Mouse (Mus musculus) ES-E14 (cell line): Measurements from ENCODE around the gene Slc5a3. TPM values are rescaled to one million over a fixed set of nuclear protein-coding genes. Genes with fewer than 3 reads are reported as not detected.

ENCODE experiments used
- DNase-seq: peaks from one replicate; pipeline ENCODE4 v3.0.0-alpha.2; 2013; ENCODE audit warnings: low read depth, low spot score
- H3K27ac ChIP-seq: 2 replicates; pipeline ENCODE4 v1.5.1; 2012; ENCODE audit warnings: low read depth, mild to moderate bottlenecking, low read length, moderate library complexity, mixed read lengths; ENCODE audit not compliant: poor library complexity, insufficient read depth, severe bottlenecking
- H3K36me3 ChIP-seq: 2 replicates; pipeline ENCODE4 v1.6.1; 2012; ENCODE audit warnings: mild to moderate bottlenecking, low read length, moderate library complexity, mixed read lengths; ENCODE audit not compliant: control insufficient read depth, poor library complexity, insufficient read depth, severe bottlenecking
- H3K4me1 ChIP-seq, 2 experiments: fragments of 150-350 bp in 1 of 2; sonication (generic) in 1 of 2; 2 replicates each; pipeline ENCODE4 v1.6.1; 2012; ENCODE audit warnings: low read length in 2 of 2, mild to moderate bottlenecking in 1 of 2, mixed read lengths in 1 of 2; ENCODE audit not compliant: control insufficient read depth in 2 of 2, insufficient read depth in 2 of 2, poor library complexity in 1 of 2
- H3K4me3 ChIP-seq, 2 experiments: fragments of 150-350 bp in 1 of 2; sonication (generic) in 1 of 2; 2 replicates each; pipeline ENCODE4 v1.5.1; 2012; ENCODE audit warnings: low read length in 2 of 2, low read depth in 1 of 2, mild to moderate bottlenecking in 1 of 2, mixed read lengths in 1 of 2; ENCODE audit not compliant: insufficient read depth in 1 of 2, poor library complexity in 1 of 2, severe bottlenecking in 1 of 2
- H3K9ac ChIP-seq: 2 replicates; pipeline ENCODE4 v1.6.1; 2012; ENCODE audit warnings: low read depth, mild to moderate bottlenecking, low read length, mixed read lengths; ENCODE audit not compliant: poor library complexity, insufficient read depth, severe bottlenecking
- H3K9me3 ChIP-seq: fragments of 150-350 bp; sonication (generic); 2 replicates; pipeline ENCODE4 v1.6.1; 2012; ENCODE audit warnings: low read depth, mild to moderate bottlenecking, low read length; ENCODE audit not compliant: control insufficient read depth, insufficient read depth
- CHD2 ChIP-seq: IDR thresholded peaks from 2 replicates; pipeline ENCODE4 v1.6.1; 2014; ENCODE audit warnings: mild to moderate bottlenecking, low read depth, low read length, inconsistent platforms
- HCFC1 ChIP-seq: IDR thresholded peaks from 2 replicates; pipeline ENCODE4 v1.6.1; 2012; ENCODE audit warnings: low read length, inconsistent platforms, borderline replicate concordance; ENCODE audit not compliant: insufficient read depth
- MAFK ChIP-seq: IDR thresholded peaks from 2 replicates; pipeline ENCODE4 v1.6.1; 2014; ENCODE audit warnings: mild to moderate bottlenecking, low read depth, low read length, inconsistent platforms; ENCODE audit not compliant: insufficient read depth
- ZC3H11A ChIP-seq: IDR thresholded peaks from 2 replicates; pipeline ENCODE4 v1.6.1; 2012; ENCODE audit warnings: low read depth, mild to moderate bottlenecking, inconsistent platforms, low read length, borderline replicate concordance
- ZNF384 ChIP-seq: IDR thresholded peaks from 2 replicates; pipeline ENCODE4 v1.6.1; 2012; ENCODE audit warnings: low read depth, low read length, inconsistent platforms
- in situ Hi-C, 2 experiments: fragments of 600-800 bp; cut with MboI; formaldehyde crosslinking; loops; one replicate each; pipeline ENCODE4 v1.15.1; 2025; ENCODE audit warnings: low sequenced_read_pairs in 2 of 2, inconsistent platforms in 1 of 2; ENCODE audit not compliant: unreplicated experiment in 2 of 2
- total RNA-seq: library from RNA; depleted of rRNA; stranded (reverse); fragments of 300-350 nt; gene quantifications from 2 replicates; pipeline ENCODE4 v1.2.3, GENCODE M21; 2012

Slc5a3 gene
- total RNA-seq, 1 experiment = 13.2 TPM

GRCm38 (mm10) chr16:92127666-92128065, 69.5 kb downstream of the Slc5a3 start:
- Histone ChIP-seq H3K9me3 (no peaks in the 10 kb centered on the region), H3K4me1 (peaks cover 0 to 2% of the 10 kb centered on the region in 2 experiments; a peak in 2 of 4 replicates), H3K36me3 (no peaks in the 10 kb centered on the region), H3K27ac (no peak overlapping the region), H3K4me3 (no peak overlapping the region), H3K9ac (no peak overlapping the region)
- no peak for TF ChIP-seq MAFK
- no peak for TF ChIP-seq CHD2
- TF ChIP-seq ZNF384 = no peak
- no peak for TF ChIP-seq ZC3H11A
- no peak for TF ChIP-seq HCFC1
- in situ Hi-C loops = no loop called here
- DNase-seq = no peak

- in situ Hi-C loops = no loop called here
- Histone ChIP-seq H3K36me3 (no peaks in the 10 kb centered on the region), H3K27ac (no peak overlapping the region), H3K4me1 (peaks cover 0 to 2% of the 10 kb centered on the region in 2 experiments; a peak in 2 of 4 replicates), H3K9ac (no peak overlapping the region), H3K4me3 (no peak overlapping the region), H3K9me3 (no peaks in the 10 kb centered on the region)
- TF ChIP-seq CHD2 = no peak
- TF ChIP-seq HCFC1 = no peak
- no peak for TF ChIP-seq ZNF384
- no peak for TF ChIP-seq MAFK
- no peak for TF ChIP-seq ZC3H11A
- no peak for DNase-seq
Measured at GRCm38 (mm10) chr16:92129843-92130242, 71.7 kb downstream of the Slc5a3 start.

- Histone ChIP-seq H3K9ac (no peak overlapping the region), H3K9me3 (no peaks in the 10 kb centered on the region), H3K27ac (no peak overlapping the region), H3K4me3 (no peak overlapping the region), H3K36me3 (no peaks in the 10 kb centered on the region), H3K4me1 (peaks cover 0 to 2% of the 10 kb centered on the region in 2 experiments; a peak in 1 of 4 replicates)
- no peak for DNase-seq
- no peak for TF ChIP-seq HCFC1
- in situ Hi-C loops = no loop called here
Measured at GRCm38 (mm10) chr16:92132511-92132910, 74.4 kb downstream of the Slc5a3 start.

GRCm38 (mm10) chr16:92134148-92134764, 76.1 kb downstream of the Slc5a3 start:
- Histone ChIP-seq H3K4me3 (no peak overlapping the region), H3K4me1 (peaks cover 0 to 2% of the 10 kb centered on the region in 2 experiments; a peak in 1 of 4 replicates), H3K9ac (no peak overlapping the region), H3K36me3 (no peaks in the 10 kb centered on the region), H3K9me3 (no peaks in the 10 kb centered on the region), H3K27ac (no peak overlapping the region)
- TF ChIP-seq HCFC1 (no peak), CHD2 (no peak), ZC3H11A (no peak), MAFK (no peak), ZNF384 (no peak)
- in situ Hi-C loops = no loop called here
- no peak for DNase-seq

GRCm38 (mm10) chr16:92136275-92136674, 78.2 kb downstream of the Slc5a3 start:
- DNase-seq = no peak
- H3K4me3 ChIP-seq = no peak overlapping the region
- no peak overlapping the region for H3K27ac ChIP-seq
- H3K9ac ChIP-seq = no peak overlapping the region
- TF ChIP-seq ZNF384 = no peak
- no peak for TF ChIP-seq HCFC1
- no peak for TF ChIP-seq ZC3H11A
- TF ChIP-seq MAFK = no peak
- TF ChIP-seq CHD2 = no peak
- in situ Hi-C loops = no loop called here
- H3K4me1 ChIP-seq = peaks cover 0 to 2% of the 10 kb centered on the region in 2 experiments; a peak in 1 of 4 replicates
- H3K36me3 ChIP-seq = no peaks in the 10 kb centered on the region
- H3K9me3 ChIP-seq = no peaks in the 10 kb centered on the region
